Mouse (Mus musculus) neural tube, embryonic 13.5 days (tissue): ENCODE data around the gene Gm42957. TPM values are rescaled to one million over a fixed set of nuclear protein-coding genes. Genes with fewer than 3 reads are reported as not detected.
A peak's percentile ranks its signal among the peaks of the same experiment; 100 is the strongest.

Experiments used
- ATAC-seq: fragments of 200-750 bp; cut with Nextera tagmentation; 2 replicates; pipeline ENCODE4 v1.8.0; 2017; ENCODE audit warnings: low read depth, mild to moderate bottlenecking, moderate TSS enrichment, moderate library complexity
- H3K27ac ChIP-seq: fragments of 300-500 bp; sonication (generic); replicated peaks from 2 replicates; pipeline ENCODE4 v1.5.1; 2015; ENCODE audit warnings: moderate library complexity, mild to moderate bottlenecking, inconsistent platforms
- H3K27me3 ChIP-seq: fragments of 300-500 bp; sonication (generic); 2 replicates; pipeline ENCODE4 v1.6.1; 2015; ENCODE audit warnings: mild to moderate bottlenecking, inconsistent platforms
- H3K36me3 ChIP-seq: fragments of 300-500 bp; sonication (generic); 2 replicates; pipeline ENCODE4 v1.6.1; 2015; ENCODE audit warnings: mild to moderate bottlenecking, inconsistent platforms
- H3K4me1 ChIP-seq: fragments of 300-500 bp; sonication (generic); replicated peaks from 2 replicates; pipeline ENCODE4 v1.6.1; 2015; ENCODE audit warnings: inconsistent platforms
- H3K4me2 ChIP-seq: fragments of 300-500 bp; sonication (generic); 2 replicates; pipeline ENCODE4 v1.6.1; 2015; ENCODE audit warnings: inconsistent platforms, mild to moderate bottlenecking, moderate library complexity
- H3K4me3 ChIP-seq: fragments of 300-500 bp; sonication (generic); 2 replicates; pipeline ENCODE4 v1.5.1; 2015; ENCODE audit warnings: mild to moderate bottlenecking, inconsistent platforms
- H3K9ac ChIP-seq: fragments of 300-500 bp; sonication (generic); 2 replicates; pipeline ENCODE4 v1.6.1; 2015; ENCODE audit warnings: moderate library complexity, mild to moderate bottlenecking, inconsistent platforms
- H3K9me3 ChIP-seq: fragments of 300-500 bp; sonication (generic); 2 replicates; pipeline ENCODE4 v1.6.1; 2016; ENCODE audit warnings: inconsistent platforms
- WGBS: fragments of 180-500 bp; shearing (Covaris S2); methylation state at CpG from one replicate; pipeline ENCODE4 v1.1.7; 2015; 5-methylcytosine and 5-hydroxymethylcytosine counted together
- polyA plus RNA-seq: library from polyadenylated mRNA; unstranded; fragments of >200 nt; fragmentation: Nextera tagmentation; extraction: Ambion mirVana; gene quantifications from 2 replicates; pipeline ENCODE4 v1.2.1, GENCODE M21; 2015

The Gm42957 gene
- polyA plus RNA-seq, 1 experiment from 2014 or later = 0.10 TPM

DNA sequence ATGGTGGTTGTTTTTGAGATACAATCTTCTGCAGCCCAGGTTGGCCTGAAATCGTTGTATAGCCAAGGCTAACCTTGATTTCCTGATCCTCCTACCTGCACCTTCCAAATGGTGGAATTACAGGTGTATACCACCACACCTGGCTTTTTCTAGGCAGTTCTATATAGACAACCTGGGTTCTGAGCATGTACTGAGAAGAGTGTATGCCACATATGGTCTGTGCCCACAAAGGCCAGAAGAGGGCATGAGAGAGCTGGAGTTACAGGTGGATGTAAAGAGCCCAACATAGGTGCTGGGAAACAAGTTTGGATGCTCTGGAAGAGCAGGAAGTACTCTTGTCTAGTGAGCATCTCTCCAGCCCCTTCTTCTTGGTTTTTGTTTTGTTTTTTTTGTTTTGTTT lies 32.0 kb downstream of the Gm42957 start:
- Histone ChIP-seq H3K27ac (no peak overlapping the region), H3K4me2 (no peak overlapping the region)

DNA sequence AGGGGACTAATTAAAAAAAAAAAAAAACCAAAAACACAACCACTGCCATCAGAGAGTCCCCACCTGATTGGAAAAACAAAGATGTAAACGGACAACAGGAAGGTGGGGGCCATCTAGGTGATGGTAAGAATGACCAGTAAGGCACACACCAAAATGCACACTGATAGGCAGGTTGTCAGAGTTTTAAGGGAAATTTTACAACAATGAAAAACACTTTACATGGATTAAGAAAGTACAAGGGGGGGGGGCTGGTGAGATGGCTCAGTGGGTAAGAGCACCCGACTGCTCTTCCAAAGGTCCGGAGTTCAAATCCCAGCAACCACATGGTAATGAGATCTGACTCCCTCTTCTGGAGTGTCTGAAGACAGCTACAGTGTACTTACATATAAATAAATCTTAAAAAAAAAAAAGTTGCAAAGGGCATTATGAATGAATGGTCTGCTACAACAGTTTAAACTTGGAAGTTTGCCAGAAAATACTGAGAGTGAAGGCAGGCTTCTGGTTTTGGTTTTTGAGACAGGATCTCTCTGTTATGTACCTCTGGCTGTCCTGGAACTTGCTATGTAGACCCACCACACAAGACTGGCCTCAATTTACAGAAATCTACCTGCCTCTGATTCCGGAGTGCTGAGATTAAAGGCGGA lies 33.3 kb downstream of the Gm42957 start:
- WGBS = 94% methylated on average over 5 of the region's 5 CpGs
- Histone ChIP-seq H3K4me2 (no peak overlapping the region), H3K9me3 (no peaks in the 10 kb centered on the region), H3K4me1 (peaks cover 16% of the 10 kb centered on the region; the same call in 1 of the 2 replicates), H3K4me3 (no peak overlapping the region), H3K9ac (no peak overlapping the region), H3K36me3 (no peaks in the 10 kb centered on the region), H3K27me3 (peaks cover 15% of the 10 kb centered on the region), H3K27ac (no peak overlapping the region)
- no peak for ATAC-seq

More for the DNA sequence above, 32.0 kb downstream of the Gm42957 start:
- no peak overlapping the region for H3K4me3 ChIP-seq
- ATAC-seq = no peak
- WGBS = 44% methylated on average over 1 of the region's 1 CpGs
- H3K4me1 ChIP-seq = peaks cover 25% of the 10 kb centered on the region; the same call in 1 of the 2 replicates
- H3K9ac ChIP-seq = no peak overlapping the region
- H3K9me3 ChIP-seq = no peaks in the 10 kb centered on the region
- H3K27me3 ChIP-seq = peaks cover 15% of the 10 kb centered on the region
- H3K36me3 ChIP-seq = no peaks in the 10 kb centered on the region

DNA sequence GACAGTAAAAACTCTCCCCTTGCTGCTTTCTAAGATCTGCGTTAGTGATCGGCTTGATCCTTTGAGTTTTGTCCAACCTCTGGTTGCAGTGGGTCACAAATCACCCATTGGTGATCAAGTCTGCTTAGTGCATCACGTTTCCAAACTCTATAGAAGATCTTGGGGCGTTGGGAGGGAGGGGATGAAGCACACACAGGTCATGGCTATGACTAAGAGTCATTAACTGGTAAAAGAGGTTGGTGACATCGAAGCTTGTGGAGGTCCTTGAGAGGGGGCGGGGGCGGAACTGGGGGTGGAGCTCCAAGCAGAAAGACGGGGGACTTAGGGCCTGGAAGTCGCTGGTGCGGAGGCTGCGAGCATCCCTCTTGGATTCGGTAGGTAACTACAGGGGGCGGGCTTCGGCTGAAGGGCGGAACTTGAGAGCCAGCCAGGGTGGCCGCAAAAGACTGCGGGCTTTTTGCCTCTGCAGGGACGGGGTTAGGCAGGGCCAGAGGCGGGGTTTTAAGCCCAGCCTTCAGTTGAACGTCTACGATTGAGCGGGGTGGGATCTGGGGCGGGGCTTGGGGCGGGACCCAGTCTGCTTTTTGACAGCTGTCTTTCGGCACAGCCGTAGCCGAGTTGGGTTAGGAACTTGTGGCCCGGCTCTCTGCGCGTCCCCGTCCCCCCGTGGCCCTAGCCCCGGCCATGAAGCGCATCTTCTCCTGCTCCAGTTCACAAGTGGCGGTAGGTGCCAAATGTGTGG lies 34.6 kb downstream of the Gm42957 start, which contains the start of gene Ankrd35:
TSS of gene Ankrd35 (plus strand) at position 405 of the 742 bp plus-strand sequence.
- WGBS = 5% methylated on average over 35 of the region's 35 CpGs

DNA sequence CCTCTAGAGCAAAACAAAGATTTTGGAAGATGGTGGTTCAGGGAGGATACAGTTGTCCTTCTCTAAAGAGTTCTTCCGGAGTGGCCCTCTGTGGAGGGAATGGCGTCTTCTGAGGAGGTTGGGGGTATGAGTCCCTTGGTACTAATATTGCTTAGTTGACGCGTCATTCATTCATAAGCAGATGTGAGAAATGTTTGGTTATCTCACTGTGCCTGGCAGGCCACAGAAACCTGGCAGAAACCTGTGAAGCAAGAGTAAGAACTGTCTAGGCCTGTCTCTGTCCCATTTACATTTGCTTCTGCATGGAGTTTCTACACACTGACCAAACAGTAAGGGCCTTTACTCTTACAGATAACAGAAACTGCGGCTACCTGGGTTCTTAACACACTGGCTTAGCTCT lies 36.2 kb downstream of the Gm42957 start:
- Histone ChIP-seq H3K27ac (no peak overlapping the region), H3K9ac (no peak overlapping the region), H3K27me3 (peaks cover 15% of the 10 kb centered on the region), H3K4me2 (no peak overlapping the region), H3K9me3 (no peaks in the 10 kb centered on the region), H3K4me3 (no peak overlapping the region), H3K4me1 (peaks cover 10% of the 10 kb centered on the region; the same call in 1 of the 2 replicates), H3K36me3 (no peaks in the 10 kb centered on the region)
- 93% methylated on average over 5 of the region's 5 CpGs for WGBS
- no peak for ATAC-seq

More for the DNA sequence above, 34.6 kb downstream of the Gm42957 start, which contains the start of gene Ankrd35:
- peak within 1 kb of the TSS; percentile 73 for H3K4me2 ChIP-seq
- peaks cover 15% of the 10 kb centered on the region for H3K27me3 ChIP-seq
- H3K36me3 ChIP-seq = no peaks in the 10 kb centered on the region
- peaks cover 10% of the 10 kb centered on the region; the same call in 1 of the 2 replicates for H3K4me1 ChIP-seq
- H3K9me3 ChIP-seq = no peaks in the 10 kb centered on the region
- peak within 1 kb of the TSS; percentile 43 for H3K4me3 ChIP-seq
- peak within 1 kb of the TSS; percentile 61 for H3K9ac ChIP-seq
- peak; percentile 88 for ATAC-seq
- no peak within 1 kb of the TSS for H3K27ac ChIP-seq

DNA sequence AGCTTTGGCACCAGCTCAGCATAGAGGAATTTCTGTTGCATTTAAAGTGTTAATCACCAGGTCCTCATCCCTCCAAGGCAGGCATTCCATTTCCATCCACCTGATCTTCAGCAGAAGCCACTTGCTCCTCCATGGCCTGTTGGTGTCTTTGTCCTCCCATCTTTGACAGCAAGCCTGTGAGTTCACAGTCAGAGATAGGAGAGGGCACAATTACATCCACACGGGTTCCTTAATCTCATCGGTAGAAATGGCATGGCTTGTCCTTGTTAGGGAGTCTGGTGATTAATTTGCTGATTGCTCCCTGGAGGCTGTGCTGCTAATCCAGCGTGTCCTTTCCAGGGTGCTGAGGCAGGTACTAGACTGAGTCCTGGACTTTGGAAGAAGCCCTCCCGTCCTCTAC lies 38.2 kb downstream of the Gm42957 start:
- Histone ChIP-seq H3K27ac (no peak overlapping the region), H3K27me3 (peaks cover 18% of the 10 kb centered on the region), H3K9ac (no peak overlapping the region), H3K4me2 (no peak overlapping the region), H3K36me3 (no peaks in the 10 kb centered on the region), H3K4me1 (peaks cover 10% of the 10 kb centered on the region; the same call in 1 of the 2 replicates), H3K4me3 (no peak overlapping the region), H3K9me3 (no peaks in the 10 kb centered on the region)
- WGBS = 71% methylated on average over 4 of the region's 4 CpGs
- ATAC-seq = no peak

DNA sequence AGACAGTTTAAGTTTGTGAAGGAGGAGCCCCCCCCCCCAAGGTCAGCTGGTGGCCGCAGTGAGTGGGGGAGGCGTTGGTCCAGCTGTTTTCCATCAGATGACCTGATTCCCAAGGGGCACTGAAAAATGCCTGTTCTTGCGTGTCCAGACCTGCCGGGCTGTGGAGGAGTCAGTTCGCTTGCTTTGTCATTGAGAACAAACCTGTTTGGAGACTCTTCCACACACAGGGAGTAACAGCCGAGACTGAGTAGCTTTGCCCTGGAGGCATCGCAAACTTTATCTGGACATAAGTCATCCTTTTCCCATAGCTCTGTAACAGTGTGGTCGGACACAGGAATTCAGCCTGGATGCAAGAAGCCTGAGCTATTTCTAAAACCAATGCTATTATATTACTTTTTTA lies 39.2 kb downstream of the Gm42957 start:
- Histone ChIP-seq H3K4me2 (no peak overlapping the region), H3K27ac (no peak overlapping the region), H3K36me3 (no peaks in the 10 kb centered on the region), H3K9me3 (no peaks in the 10 kb centered on the region), H3K9ac (no peak overlapping the region), H3K27me3 (peaks cover 25% of the 10 kb centered on the region), H3K4me1 (peaks cover 10% of the 10 kb centered on the region; the same call in 1 of the 2 replicates), H3K4me3 (no peak overlapping the region)
- ATAC-seq = no peak
- 52% methylated on average over 8 of the region's 8 CpGs for WGBS

DNA sequence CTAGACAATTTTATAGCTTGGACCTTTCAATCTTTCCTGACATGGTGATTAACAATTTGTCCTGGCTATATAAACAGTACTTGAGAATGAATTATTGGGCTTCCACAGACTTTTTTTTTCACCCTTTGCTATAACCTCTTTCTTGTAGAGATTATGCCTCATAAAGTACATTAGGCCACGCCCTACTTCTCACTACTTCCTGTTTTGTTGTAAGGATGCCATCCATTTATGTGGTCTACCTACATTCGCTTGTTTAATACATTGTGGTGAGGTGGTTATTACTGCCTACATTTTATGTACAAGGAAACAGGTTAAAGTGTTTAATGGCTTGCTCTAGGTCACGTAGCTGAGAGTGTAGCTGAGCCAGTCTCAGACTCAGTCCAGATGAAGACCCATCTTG lies 39.9 kb downstream of the Gm42957 start:
- Histone ChIP-seq H3K4me2 (no peak overlapping the region), H3K36me3 (no peaks in the 10 kb centered on the region), H3K27ac (no peak overlapping the region), H3K27me3 (peaks cover 26% of the 10 kb centered on the region), H3K9me3 (no peaks in the 10 kb centered on the region), H3K4me1 (peaks cover 7% of the 10 kb centered on the region; the same call in 1 of the 2 replicates), H3K4me3 (no peak overlapping the region), H3K9ac (no peak overlapping the region)
- no peak for ATAC-seq
- 73% methylated on average over 3 of the region's 3 CpGs for whole genome bisulfite sequencing

DNA sequence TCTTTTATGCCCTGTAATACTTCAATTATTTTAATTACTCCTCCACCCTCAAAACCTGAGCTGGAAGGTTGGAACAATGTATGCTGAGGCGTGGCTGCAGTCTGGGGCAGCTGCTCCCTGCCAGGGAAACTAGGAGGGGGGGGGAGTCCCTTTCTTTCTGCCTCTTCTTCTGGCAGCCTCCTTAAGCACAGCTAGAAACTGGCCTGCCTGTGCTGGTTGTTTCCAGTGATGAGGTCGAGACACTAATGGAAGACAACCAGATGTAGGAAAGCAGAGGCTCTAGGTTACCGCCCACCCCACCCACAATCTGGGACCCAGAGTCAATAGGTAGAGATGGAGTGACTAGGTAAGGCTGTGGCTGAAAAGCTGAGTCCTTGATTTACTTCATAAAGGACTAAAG lies 40.4 kb downstream of the Gm42957 start:
- 25% methylated on average over 3 of the region's 3 CpGs for WGBS
- no peak overlapping the region for H3K9ac ChIP-seq

DNA sequence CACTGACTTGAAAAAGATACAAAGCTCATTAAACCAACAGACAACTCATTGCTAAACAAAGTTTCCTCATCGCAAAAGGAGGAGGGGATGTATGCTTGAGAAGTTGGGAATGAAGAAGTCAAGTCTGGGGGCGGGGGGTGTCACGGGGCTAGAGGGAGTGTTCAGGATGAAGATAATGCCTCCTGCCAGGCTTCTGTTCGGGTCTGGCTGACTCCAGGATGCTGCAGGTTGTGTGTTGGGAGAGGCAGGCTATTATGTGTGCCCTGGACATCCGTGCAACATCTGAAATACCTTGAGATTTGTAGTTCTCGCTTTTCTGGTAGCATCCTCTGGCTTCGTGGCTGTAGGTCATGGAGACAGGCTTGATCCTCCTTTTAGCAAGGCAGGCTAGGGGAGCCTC lies 43.2 kb downstream of the Gm42957 start:
- WGBS = 64% methylated on average over 7 of the region's 7 CpGs

More for the DNA sequence above, 40.4 kb downstream of the Gm42957 start:
- Histone ChIP-seq H3K4me2 (no peak overlapping the region), H3K27me3 (peaks cover 22% of the 10 kb centered on the region), H3K27ac (no peak overlapping the region), H3K4me3 (no peak overlapping the region), H3K36me3 (no peaks in the 10 kb centered on the region), H3K4me1 (0 out of 2 replicates have a peak, but pooled peaks cover 2% of the 10 kb centered on the region), H3K9me3 (no peaks in the 10 kb centered on the region)
- no peak for ATAC-seq

DNA sequence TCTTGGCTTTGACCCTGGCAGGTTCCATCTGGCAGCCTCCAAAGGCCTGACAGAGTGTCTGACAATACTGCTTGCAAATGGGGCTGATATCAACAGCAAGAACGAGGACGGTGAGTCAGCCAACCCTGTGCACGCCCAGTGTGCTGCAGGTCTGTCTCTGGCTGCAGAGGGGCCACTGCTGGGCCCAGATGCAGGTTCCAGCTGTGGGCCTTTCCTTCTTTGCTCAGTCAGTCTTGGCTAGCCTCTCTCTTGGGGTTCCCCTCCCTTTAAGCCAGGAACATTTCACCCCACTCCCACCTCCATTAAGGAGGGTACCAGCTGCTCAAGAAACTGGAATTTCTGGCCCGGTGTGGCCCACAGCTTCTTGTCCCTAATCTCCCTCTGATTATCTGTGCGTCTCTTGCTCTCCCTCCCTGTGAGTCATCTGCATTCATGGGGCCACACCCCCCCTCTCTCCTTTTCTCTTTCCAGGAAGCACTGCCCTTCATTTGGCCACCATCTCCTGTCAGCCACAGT lies 43.9 kb downstream of the Gm42957 start:
- no peak overlapping the region for H3K9ac ChIP-seq
- H3K4me1 ChIP-seq = no peaks in the 10 kb centered on the region
- H3K36me3 ChIP-seq = no peaks in the 10 kb centered on the region
- peaks cover 31% of the 10 kb centered on the region for H3K27me3 ChIP-seq
- no peaks in the 10 kb centered on the region for H3K9me3 ChIP-seq
- no peak for ATAC-seq
- 24% methylated on average over 5 of the region's 5 CpGs for WGBS
- no peak overlapping the region for H3K27ac ChIP-seq
- no peak overlapping the region for H3K4me2 ChIP-seq
- no peak overlapping the region for H3K4me3 ChIP-seq

More for the DNA sequence above, 43.2 kb downstream of the Gm42957 start:
- no peak overlapping the region for H3K27ac ChIP-seq
- no peak for ATAC-seq
- no peaks in the 10 kb centered on the region for H3K9me3 ChIP-seq
- no peak overlapping the region for H3K4me2 ChIP-seq
- H3K9ac ChIP-seq = no peak overlapping the region
- peaks cover 23% of the 10 kb centered on the region for H3K27me3 ChIP-seq
- no peak overlapping the region for H3K4me3 ChIP-seq
- no peaks in the 10 kb centered on the region for H3K4me1 ChIP-seq
- H3K36me3 ChIP-seq = no peaks in the 10 kb centered on the region

DNA sequence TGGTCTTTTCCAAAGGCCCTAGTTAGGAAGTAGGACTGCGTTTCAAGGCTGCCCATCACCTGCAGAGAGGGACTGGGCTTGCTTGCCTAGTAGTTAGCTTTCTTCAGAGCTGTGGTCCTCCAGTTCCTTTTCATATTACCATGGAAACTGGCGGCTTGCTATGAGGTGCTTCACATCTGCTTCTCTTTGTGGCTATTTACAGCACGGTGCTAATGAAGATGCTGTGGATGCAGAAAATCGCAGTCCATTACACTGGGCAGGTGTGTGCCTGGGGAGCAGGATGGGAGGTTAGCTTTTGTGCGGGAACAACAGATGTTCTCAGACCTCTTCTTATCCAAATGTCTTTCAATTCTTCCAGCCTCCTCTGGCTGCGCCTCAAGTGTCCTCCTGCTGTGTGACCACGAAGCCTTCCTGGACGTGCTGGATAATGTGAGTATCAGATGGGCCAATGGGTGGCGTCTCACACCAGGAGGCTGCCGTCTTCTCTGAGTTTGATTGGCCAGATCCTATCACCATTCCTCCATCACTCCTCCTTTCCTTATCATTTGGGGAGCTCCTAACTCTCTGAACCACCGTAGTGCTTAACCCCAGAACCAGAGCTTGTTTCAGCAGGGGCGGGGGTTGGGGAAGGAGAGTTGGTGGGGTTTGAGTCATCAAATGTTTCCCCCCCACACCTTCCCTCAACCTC lies 45.1 kb downstream of the Gm42957 start:
- H3K4me2 ChIP-seq = no peak overlapping the region
- peaks cover 42% of the 10 kb centered on the region for H3K27me3 ChIP-seq
- H3K9me3 ChIP-seq = no peaks in the 10 kb centered on the region
- no peaks in the 10 kb centered on the region for H3K36me3 ChIP-seq
- H3K4me1 ChIP-seq = peaks cover 9% of the 10 kb centered on the region; the same call in 1 of the 2 replicates
- ATAC-seq = 0 out of 2 replicates have a peak, but pooled peaks have one; percentile 40
- no peak overlapping the region for H3K4me3 ChIP-seq
- 17% methylated on average over 12 of the region's 12 CpGs for WGBS
- no peak overlapping the region for H3K9ac ChIP-seq
- no peak overlapping the region for H3K27ac ChIP-seq
